Mouse (Mus musculus) adrenal gland, adult 2 months (tissue): ENCODE data around the gene Usp37. TPM values are rescaled to one million over a fixed set of nuclear protein-coding genes. Genes with fewer than 3 reads are reported as not detected.
A peak's percentile ranks its signal among the peaks of the same experiment; 100 is the strongest.
"Not testable (repeated sequence)": the region's sequence is repeated elsewhere in the genome, so short reads cannot be mapped to it uniquely, and the experiment has no call there.

ENCODE experiments used
- DNase-seq: peaks from one replicate; pipeline ENCODE4 v3.0.0; 2021
- long read RNA-seq: library from polyadenylated mRNA; stranded (forward); transcript quantifications from one replicate; pipeline ENCODE4 v2.0.0, GENCODE M21; 2021
- polyA plus RNA-seq: library from polyadenylated mRNA; depleted of rRNA; stranded (reverse); fragments of >200 nt; gene quantifications from 2 replicates; pipeline ENCODE4 v1.2.3, GENCODE M21; 2012; rRNA removed
- total RNA-seq, 2 experiments: library from RNA; stranded (reverse); gene quantifications; 2 replicates each; pipeline ENCODE4 v1.2.3; 2021

The Usp37 gene
- total RNA-seq (10 to 100 TPM; 13.3 to 15.0 TPM), polyA plus RNA-seq (2.5 and 4.3 TPM in 2 replicates)
- long read RNA-seq, partial matches to known transcripts, result 0 of 10 reads
- long read RNA-seq, other reads (novel, unspliced or antisense), result 10 of 10 reads

DNA sequence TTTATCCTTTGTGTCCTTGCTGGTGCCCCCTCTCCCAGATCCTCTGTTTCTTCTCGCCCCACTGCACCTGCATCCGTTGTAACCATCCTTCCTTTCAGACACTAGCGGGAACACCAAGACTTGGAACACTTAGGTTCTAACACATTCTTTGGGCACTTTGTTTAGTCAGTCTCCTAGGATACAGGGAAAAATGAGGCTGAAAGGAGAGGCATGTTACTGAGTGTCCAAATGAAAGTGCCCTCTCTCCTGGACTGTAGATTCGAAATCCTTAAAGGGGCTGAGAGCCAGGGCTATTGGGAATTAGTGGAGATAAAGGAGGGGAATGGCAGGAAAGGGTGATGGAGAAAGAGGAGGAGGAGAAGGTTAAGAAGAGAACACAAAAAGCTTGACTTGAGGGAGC is at the start of gene Usp37:
Usp37 (minus strand) TSS at position 101 of the 400 bp plus-strand sequence.
- DNase-seq, result no peak

DNA sequence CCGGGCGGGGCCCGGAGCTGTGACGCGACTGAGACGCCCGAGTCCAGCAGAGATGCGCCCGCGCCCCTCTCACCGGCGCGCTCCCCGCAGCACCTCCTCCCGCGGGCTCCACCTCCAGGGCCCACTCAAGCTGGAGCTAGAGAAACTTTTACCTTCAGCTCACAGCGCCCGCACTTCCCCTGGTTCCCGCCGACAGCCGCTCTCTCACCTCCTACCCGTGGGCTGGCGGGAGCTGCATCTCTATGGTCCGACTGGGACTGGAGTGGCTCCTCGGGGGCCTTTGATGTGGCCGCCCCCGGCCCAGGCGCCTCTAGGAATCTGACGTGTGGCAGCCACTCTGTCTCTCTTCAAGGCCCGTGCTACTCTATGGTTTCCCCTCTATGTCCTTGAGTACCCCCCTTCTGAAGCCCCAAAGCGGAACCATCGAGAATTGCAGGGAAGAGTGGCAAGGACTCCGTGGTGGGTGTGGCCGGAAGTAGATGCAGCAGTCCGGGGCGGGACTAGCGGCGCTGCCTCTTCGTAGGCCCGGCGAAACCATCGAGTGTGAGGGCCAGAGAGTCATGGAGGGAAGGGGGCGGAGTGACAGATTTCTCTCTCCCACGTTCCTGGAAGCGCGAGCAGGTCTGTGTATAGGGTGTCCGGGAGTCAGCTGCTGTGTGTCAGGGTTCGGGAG is 43.8 kb upstream of the Usp37 start, which contains the start of the genes Zfp142 and Bcs1l:
Zfp142 (minus strand) TSS at position 474 of the 673 bp plus-strand sequence.
Bcs1l (plus strand) TSS at position 517 of the 673 bp plus-strand sequence.
- DNase-seq, result peak; percentile 99

DNA sequence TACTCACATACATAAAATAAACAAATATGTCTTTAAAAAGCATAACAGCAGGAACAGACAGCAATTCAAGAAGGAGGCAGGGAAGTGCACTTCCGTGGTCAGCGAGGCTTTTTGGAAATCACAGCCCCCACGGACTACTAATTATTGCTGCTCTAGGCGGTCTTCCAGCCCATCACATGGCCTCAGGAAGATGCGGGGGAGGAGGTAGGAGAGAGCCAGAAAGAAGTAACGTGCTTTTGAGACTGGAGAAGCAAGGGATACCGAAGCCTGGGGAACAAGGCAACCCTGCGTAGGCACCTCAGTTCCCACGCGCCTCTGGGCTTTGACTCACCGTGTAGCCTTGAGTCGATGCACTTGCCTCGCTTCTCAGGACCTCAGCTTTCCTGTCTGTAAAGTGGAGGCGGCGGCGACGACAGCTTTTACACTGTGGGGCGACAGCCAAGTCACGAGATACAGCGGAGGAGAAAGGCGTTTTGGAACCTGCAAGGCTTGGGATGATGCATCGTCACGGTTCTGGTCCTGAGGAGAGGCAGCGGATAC is 43.2 kb upstream of the Usp37 start:
- DNase-seq, result no peak

DNA sequence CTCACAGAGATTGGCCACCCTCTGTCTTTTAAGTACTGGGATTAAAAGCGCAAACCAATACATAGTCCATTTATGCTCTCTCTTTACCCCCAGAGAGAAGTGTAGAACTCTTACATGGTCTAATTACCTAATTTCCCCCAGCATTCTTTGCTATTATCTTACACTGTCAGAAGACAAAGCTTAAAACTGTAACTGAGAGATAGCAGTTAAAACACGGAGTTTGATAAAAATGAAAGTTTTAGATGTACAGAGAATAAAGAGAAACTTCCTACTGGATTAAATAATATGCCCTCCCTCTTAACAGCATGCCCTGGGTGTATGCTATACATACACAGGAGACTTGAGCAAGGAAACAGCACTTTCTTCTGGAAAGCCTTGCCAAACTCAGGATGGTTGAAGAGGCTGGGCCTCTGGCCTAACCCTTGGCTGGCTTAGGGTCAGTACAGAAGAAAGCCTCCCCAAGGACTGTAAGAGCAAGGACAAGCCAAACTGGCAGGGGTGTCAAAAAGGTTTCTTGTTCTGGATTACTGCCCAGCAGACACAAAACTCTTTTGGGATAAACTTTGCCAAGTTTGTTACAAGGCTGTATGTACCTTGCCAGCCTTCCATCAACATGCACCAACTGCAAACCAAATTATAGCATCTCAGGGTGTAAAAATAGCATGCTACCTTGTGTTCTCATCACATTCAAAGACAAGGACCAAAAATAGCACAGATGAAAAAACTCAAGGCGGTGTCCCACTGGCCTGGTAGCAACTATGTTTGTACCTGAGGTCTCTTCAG is 40.7 kb upstream of the Usp37 start:
- peak; percentile 36 for DNase-seq

DNA sequence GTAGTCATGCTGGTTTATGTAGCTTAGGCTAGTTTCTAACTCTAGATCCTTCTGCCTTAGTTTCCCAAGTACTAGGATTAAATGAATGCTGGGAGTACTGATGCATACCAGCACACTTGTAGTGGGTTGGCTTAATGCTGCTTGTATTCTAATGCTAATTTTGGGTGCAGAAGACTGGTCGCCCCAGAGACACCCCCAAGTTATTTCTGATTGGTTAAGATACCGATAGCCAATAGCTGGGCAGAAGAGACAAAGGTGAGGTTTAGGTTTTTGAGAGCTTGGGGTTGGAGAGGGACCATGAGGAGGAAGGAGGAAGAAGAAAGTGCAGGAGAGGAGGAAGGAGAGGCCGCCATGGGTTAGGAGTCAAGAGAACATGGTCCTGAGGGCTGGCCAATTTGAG is 38.5 kb upstream of the Usp37 start:
- DNase-seq, result no peak

DNA sequence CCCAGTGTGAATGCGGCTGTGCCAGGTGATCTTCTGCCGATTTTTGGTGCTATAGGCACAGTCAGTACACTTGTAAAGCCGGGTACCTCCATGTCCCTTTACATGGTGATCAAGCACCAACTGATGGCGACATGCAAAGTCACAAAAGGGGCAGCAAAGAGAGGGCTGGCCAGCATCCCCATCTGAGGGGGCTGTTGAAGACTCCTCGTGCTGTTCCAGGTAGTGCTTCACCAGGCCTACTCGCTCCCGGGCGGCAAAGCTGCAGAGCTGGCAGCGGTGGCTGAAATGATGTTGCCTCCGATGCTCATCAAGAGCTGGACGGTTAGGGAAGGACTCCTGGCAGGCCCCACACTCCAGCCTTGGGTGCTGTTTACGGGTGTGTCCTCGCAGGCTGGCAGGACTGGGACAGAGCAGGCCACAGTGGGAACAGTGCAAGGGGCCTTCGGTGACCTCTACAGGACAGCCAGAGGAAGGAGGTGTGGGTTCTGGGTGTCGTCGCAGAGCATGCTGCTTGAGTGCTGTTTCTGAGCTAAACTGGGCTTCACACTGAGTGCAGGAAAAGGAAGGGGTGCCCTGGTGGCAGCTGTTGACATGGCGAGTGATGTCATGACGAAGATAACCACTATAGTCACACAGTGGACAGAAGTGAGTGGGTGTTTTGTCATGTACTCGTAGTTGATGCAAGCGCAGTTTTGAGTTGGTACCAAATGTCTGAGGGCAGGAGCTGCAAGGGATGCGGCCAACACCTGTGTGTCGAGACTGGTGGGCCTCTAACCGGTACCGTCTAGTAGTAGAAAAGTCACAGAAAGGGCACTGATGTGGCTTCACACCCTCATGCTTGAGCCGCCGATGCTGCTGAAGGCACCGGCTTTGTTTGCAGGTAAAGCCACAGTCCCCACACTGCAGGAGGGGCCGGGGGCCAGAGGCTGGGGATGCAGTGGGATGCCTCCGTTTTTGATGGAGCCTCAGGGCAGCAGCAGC is 25.9 kb upstream of the Usp37 start:
- DNase-seq, result no peak

DNA sequence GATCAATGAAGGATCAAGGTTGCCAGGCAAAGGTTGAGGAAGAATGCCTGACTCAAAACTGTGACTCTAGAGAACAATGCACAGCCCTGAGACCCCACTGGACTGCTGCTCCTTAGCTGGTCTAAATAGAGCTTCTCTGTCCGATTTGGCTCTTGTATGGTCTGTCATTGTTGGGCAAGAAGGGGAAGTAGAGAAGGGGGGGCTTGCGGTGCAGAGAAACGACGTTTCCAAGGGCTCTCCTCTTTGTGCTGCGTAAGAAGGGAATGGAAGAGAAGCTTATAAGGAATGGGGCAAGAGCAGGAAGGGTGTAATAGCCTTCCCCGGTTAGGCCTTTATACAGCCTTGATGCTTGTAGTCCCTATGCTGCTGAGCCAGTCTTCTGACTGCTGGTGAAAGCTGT is 21.8 kb upstream of the Usp37 start:
- no peak for DNase-seq

DNA sequence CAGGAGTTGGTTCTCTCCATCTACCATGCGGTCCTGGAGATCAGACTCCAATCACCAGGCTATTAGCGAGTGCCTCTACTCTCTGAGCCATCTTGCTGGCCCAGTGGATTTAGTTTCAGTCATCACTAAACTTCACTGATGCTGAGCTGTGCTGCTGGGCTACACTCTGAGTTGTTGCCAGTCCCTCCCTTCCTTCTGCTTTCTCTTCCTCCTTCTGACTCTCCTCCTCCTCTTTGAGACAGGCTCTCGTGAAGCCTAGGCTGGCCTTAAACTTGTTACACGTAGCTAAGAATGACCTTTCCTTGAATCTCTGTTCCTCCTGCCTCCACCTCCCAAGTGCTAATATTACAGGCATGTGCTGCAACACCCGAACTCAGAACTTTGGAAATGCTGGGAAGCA is 15.0 kb upstream of the Usp37 start:
- DNase-seq, result no peak

DNA sequence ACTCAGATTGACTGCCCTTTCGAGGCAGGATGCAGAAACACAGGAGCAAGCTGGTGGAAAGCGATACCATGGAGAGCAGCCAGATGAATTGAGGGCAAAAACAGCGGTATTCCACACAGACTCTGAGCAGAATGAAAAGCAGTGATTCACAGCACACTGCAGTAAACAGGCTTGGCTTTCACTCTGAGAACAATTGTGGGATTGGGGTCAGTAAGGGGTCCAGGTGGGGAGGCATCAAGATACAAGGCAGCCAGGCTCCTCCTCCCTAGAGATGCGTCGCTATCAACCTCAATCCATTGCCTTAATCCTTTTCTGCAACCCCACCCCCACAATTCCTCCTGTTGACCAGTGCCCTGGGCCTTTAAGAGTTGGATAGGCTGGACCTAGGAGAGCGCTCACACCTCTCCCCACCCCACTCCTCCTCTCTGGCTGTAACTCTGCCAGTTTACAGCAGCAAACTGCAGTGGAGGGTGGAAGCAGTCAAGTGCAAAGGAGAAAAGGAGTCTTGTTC is 1.6 kb downstream of the Usp37 start, which contains the start of gene Plcd4:
Plcd4 (plus strand) TSS at position 438 of the 511 bp plus-strand sequence.
- DNase-seq, result peak; percentile 25

DNA sequence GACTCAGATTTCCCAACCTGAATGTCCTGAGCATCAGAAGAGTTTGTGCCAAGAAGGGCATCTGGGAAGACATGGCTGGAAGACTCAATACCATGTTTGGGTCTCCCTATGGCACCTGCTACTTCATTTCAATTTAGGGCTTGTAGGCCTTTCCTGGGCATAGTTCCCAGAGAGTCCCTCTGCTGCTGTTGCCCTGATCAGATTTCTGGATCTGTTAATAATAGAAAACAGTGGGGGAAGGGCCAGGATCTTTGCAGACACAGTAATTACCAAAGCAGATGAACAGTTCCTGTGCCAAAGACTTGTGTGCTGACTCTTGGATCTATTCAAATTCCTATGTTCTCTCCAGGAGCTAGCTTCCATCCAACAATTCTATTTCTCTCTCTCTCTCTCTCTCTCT is 5.4 kb downstream of the Usp37 start:
- DNase-seq, result no peak

DNA sequence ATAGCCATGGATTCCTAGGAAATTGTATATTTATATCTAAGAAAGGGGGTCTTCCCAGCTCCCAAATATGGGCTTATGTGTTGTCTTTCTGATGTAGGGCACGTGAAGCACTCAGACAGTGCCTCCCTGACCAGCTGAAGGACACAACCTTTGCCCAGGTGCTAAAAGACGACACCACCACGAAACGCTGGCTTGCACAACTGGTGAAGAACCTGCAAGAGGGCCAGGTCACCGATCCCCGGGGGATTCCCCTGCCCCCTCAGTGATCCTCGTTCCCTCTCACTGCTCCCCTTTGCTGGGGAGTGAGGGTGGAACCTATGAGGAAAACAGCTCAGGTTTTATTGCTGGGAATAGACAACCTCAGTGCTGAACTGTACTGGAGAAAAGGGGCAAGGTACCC is 15.5 kb downstream of the Usp37 start:
- no peak for DNase-seq

DNA sequence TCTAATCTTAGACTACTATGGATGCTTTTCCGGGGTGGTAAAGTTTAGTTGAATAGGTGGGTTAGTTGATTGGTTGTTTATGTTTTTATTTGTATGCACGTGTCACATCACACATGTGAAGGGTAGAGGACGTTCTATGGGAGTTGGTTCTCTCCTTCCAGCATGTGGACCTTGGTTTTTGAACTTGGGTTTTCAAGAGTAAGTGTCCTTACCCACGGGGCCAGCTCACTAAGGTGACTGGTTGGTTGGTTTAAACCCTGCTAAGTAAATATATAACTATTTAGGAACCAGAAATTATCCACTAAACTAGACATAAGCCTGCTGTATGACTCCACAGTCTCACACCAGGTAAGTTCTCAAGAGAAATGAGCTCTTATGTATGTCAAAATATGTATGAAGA is 19.3 kb downstream of the Usp37 start:
- no peak for DNase-seq

DNA sequence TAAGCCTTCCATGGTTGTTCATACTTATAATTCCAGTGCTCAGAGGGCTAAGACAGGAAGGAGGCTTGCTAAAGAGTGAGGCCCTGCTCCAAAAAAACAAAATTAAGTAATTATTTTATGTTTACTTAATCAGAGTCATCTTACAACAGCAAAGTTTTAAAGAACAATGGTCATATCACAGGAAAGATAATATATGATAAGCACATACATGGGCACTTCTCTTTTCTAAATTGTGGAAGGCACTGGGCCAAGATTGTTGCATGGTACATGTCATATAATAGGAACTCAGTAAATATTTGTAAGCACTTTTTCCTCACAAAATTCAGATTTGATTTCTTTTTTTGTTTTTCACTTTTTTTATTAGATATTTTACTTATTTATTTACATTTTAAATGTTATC is 24.2 kb downstream of the Usp37 start:
- no peak for DNase-seq

DNA sequence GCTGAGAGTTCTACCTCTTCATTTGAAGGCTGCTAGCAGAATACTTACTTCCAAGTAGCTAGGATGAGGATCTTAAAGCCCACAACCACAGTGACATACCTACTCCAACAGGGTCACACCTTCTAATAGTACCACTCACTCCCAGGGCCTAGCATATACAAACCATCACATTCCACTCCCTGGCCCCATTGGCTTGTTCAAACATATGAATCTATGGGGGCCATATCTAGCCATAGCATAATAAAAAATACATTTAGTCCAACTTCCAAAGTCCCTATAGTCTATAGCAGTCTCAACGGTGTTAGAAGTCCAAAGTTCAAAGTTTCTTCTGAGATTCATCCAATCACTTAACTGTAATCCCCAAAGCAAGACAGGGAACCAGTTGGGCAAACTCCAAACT is 31.1 kb downstream of the Usp37 start:
- DNase-seq, result not testable (repeated sequence)

DNA sequence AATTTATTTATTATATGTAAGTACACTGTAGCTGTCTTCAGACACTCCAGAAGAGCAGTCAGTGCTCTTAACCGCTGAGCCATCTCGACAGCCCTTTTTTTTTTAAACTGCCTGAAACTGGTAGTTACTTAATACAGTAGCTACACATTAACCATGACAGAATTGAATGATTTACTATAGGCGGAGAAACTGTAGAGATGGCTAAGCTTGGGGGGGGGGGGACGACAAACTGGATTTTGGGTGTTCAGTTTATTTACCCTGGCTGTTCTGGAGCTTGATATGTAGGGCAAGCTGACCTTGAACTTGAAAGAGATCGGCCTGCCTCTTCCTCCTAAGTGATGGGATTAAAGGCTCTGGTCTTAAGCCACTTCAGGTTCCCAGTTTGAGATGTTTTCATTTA is 32.8 kb downstream of the Usp37 start:
- DNase-seq, result no peak

DNA sequence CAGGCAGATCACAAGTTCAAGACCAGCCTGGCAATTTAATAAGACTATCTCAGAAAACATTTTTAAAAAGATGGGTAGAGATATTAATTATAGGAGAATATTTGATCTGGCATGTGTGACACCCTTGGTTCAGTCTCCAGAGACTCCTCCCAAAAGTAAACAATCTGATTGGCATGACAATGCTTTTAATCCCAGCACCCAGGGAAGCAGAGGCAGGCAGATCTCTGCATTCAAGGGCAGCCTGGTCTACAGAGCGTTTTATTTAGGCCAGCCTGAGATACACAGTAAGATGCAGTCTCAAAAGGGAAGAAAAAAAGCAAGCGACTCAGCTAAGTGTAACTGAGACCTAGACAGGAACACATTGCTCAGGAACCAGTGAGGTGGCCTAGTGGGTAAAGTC is 36.3 kb downstream of the Usp37 start:
- DNase-seq, result no peak

DNA sequence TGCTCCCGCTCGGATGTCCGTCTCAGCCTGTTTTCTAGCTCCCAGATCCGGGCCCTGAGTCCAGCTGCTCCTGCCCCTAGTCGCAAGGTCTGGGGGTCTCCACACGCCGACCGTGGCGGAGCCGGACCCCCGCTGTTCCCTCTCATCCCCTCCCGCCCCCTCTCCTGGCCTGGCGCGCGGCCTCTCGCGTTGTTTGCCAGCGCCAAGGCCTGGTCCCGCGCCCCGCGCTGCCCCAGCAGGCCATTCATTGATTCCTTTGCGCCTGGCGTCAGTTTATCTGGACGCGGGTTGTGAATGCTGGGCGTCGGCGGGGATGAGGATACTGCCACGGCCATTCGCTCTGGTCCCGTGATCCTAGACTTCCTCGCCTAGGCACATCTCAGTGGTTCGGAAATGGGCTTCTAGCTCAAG is 37.6 kb downstream of the Usp37 start:
- peak; percentile 72 for DNase-seq

DNA sequence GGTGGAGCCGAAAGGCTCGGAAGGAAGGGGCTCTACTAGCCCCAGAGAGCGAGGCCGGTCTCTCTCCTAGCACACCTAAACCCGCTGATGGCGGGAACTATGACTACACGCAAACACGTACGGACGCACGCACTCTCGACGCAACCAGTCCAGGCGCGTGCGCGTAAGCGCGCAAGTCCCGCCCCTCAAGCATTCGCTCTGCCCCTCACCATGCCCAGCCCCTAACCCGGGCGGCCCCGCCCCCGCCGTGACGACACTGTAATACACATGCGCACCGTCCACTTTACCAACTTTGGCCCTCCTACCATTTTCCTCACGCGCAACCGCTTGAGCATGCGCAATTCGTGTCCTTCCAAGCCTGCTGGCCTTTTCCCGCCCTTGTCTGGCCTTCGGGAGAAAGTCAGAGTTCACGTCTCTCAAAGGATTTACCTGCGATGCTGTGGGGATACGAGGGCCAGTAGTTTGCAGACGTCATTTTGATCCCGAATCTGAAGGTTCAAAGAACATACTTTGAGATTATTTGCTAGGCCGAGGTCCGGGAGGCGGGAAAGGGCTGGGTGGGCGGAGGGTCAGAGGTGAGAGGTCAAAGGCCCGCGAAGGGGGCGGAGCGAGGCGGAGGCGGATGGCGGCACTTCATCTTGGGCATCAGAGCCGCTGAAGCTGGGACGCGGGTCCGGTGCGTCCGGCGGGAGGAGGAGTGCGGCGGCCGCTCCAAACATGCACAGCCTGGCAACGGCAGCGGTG is 38.2 kb downstream of the Usp37 start, which contains the start of gene Cnot9:
Cnot9 (plus strand) TSS at position 338 of the 744 bp plus-strand sequence.
- DNase-seq, result peak; percentile 100

DNA sequence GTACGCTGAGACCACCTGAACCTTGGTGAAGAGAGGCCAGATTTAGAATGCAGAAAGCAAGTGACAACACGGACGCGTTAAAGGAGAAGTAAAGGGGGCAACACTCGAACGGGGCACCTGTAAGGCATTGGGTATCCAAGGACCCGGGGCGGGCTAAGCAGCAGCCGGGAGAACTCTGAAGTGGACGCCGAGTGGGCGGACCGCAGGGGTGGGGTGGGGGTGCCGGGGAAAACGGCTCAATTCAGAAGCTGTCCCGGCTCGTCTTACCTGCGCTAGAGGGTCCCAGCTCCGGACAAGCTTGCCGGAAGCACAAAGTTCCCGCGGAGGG is 38.7 kb downstream of the Usp37 start:
- no peak for DNase-seq

DNA sequence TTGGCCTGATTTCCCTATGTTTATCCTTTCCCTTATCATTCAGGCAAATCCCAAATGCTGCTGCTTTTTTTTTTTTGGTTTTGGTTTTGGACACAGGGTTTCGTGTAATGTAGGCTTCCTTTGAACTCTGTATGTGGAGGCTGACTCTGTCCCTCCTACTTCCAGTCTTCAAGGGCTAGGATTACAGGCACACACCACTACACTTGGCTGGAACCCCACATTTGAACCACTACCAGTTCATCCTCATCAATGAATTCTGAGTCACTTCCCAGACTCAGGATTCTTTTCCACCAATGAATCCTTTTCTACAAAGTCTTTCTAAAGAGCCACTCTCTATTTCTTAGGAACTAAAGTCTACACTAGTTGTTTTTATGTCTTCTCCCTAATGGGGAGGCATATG is 43.0 kb downstream of the Usp37 start:
- no peak for DNase-seq

DNA sequence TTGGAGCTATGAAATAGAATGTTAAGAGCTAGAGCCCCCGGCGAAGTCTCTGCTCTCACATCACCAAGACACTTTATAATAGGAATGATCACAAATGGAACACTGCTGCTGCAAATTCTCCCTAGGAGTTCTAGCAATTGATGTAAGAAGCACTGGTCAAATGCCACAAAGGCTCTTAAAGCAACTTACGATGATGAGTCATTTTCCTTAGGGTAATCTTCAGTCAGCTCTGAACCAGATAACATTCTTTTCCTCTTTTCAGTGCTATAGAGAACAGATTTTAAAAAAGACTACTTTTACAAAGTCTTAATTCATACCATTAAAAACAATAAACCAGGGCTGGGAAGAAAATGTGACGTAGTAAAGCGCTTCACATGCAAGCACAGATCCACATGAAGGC is 58.3 kb downstream of the Usp37 start:
- DNase-seq, result no peak
